Mouse (Mus musculus) right cerebral cortex, postnatal 4 days (tissue): ENCODE measurements around the gene Ccnyl1.

Experiments
- DNase-seq: peaks from one replicate; pipeline ENCODE4 v3.0.0-alpha.2; 2022

Gene Ccnyl1

GRCm38 (mm10) chr1:64738661-64739082 is 48.4 kb downstream of the Ccnyl1 start:
- DNase-seq, result peak; percentile 8

GRCm38 (mm10) chr1:64742741-64743408 is 52.6 kb downstream of the Ccnyl1 start:
- no peak for DNase-seq

GRCm38 (mm10) chr1:64744616-64745015 is 54.4 kb downstream of the Ccnyl1 start:
- DNase-seq, result no peak

- no peak for DNase-seq
Observed at GRCm38 (mm10) chr1:64753109-64753508, 62.9 kb downstream of the Ccnyl1 start.

- DNase-seq, result no peak
Observed at GRCm38 (mm10) chr1:64753668-64754067, 63.4 kb downstream of the Ccnyl1 start.

- no peak for DNase-seq
Observed at GRCm38 (mm10) chr1:64754658-64755057, 64.4 kb downstream of the Ccnyl1 start.

GRCm38 (mm10) chr1:64755971-64756639 is 65.8 kb downstream of the Ccnyl1 start:
- DNase-seq, result no peak

- DNase-seq, result no peak
Observed at GRCm38 (mm10) chr1:64756640-64757030, 66.4 kb downstream of the Ccnyl1 start.

GRCm38 (mm10) chr1:64757254-64757653 is 67.0 kb downstream of the Ccnyl1 start:
- DNase-seq, result peak; percentile 7

GRCm38 (mm10) chr1:64757766-64758165 is 67.5 kb downstream of the Ccnyl1 start:
- DNase-seq, result no peak

- DNase-seq, result no peak
Observed at GRCm38 (mm10) chr1:64761646-64762045, 71.4 kb downstream of the Ccnyl1 start.

GRCm38 (mm10) chr1:64770169-64770568 is 79.9 kb downstream of the Ccnyl1 start:
- DNase-seq, result no peak

- DNase-seq, result no peak
Observed at GRCm38 (mm10) chr1:64773305-64773704, 83.0 kb downstream of the Ccnyl1 start.
